Mouse (Mus musculus): ENCODE results near the gene Lect2.

- TF ChIP-seq CTCF (IDR thresholded peaks at IDR 0.05; ENCODE audit: control insufficient read depth, insufficient read depth, insufficient replicate concordance, low read depth, low read length) (no peak), POLR2A (IDR thresholded peaks at IDR 0.05; ENCODE audit: control insufficient read depth, low read depth, low read length) (no peak)
These were observed 44.9 kb upstream of the Lect2 start for GRCm38 (mm10) chr13:56593196-56593595.
